Mouse (Mus musculus) limb, embryonic 11.5 days (tissue): Measurements from ENCODE around the gene Ubap2l. TPM values are rescaled to one million over a fixed set of nuclear protein-coding genes. Genes with fewer than 3 reads are reported as not detected.
A peak's percentile ranks its signal among the peaks of the same experiment; 100 is the strongest.

Experiments
- ATAC-seq: fragments of 200-750 bp; cut with Nextera tagmentation; 2 replicates; pipeline ENCODE4 v1.8.0; 2017; ENCODE audit warnings: low read depth; ENCODE audit not compliant: insufficient number of reproducible peaks, low FRiP score, low TSS enrichment
- DNase-seq: peaks from one replicate; pipeline ENCODE4 v3.0.0-alpha.2; 2015; ENCODE audit warnings: low spot score
- H3K27ac ChIP-seq: fragments of 300-500 bp; sonication (generic); replicated peaks from 2 replicates; pipeline ENCODE4 v1.5.1; 2014; ENCODE audit warnings: low read depth, mild to moderate bottlenecking, low read length
- H3K27me3 ChIP-seq: fragments of 300-500 bp; sonication (generic); 2 replicates; pipeline ENCODE4 v1.6.1; 2014; ENCODE audit warnings: mild to moderate bottlenecking, low read length, mixed read lengths; ENCODE audit not compliant: control insufficient read depth, insufficient read depth
- H3K36me3 ChIP-seq: fragments of 300-500 bp; sonication (generic); 2 replicates; pipeline ENCODE4 v1.6.1; 2014; ENCODE audit warnings: mild to moderate bottlenecking, low read length, moderate library complexity, mixed read lengths; ENCODE audit not compliant: control insufficient read depth, insufficient read depth
- H3K4me1 ChIP-seq: fragments of 300-500 bp; sonication (generic); 2 replicates; pipeline ENCODE4 v1.6.1; 2014; ENCODE audit warnings: low read length, mixed read lengths; ENCODE audit not compliant: control insufficient read depth, insufficient read depth
- H3K4me2 ChIP-seq: fragments of 300-500 bp; sonication (generic); 2 replicates; pipeline ENCODE4 v1.6.1; 2014; ENCODE audit warnings: low read depth, mild to moderate bottlenecking, moderate library complexity; ENCODE audit not compliant: severe bottlenecking
- H3K4me3 ChIP-seq: fragments of 300-500 bp; sonication (generic); 2 replicates; pipeline ENCODE4 v1.5.1; 2014; ENCODE audit warnings: low read depth, low read length
- H3K9ac ChIP-seq: fragments of 300-500 bp; sonication (generic); 2 replicates; pipeline ENCODE4 v1.6.1; 2014; ENCODE audit warnings: mild to moderate bottlenecking, low read length
- H3K9me3 ChIP-seq: fragments of 300-500 bp; sonication (generic); 2 replicates; pipeline ENCODE4 v1.6.1; 2016; ENCODE audit warnings: low read length; ENCODE audit not compliant: control insufficient read depth
- WGBS: fragments of 180-500 bp; shearing (Covaris S2); extraction: QIAGEN DNeasy Blood & Tissue Kit; methylation state at CpG from one replicate; pipeline ENCODE4 v1.1.7; 2014; 5-methylcytosine and 5-hydroxymethylcytosine counted together
- polyA plus RNA-seq: library from polyadenylated mRNA; unstranded; fragments of >200 nt; fragmentation: Nextera tagmentation; extraction: Ambion mirVana; gene quantifications from 2 replicates; pipeline ENCODE4 v1.2.1, GENCODE M21; 2014

Ubap2l gene
- polyA plus RNA-seq, 1 experiment from 2014 or later = 238 TPM

DNA sequence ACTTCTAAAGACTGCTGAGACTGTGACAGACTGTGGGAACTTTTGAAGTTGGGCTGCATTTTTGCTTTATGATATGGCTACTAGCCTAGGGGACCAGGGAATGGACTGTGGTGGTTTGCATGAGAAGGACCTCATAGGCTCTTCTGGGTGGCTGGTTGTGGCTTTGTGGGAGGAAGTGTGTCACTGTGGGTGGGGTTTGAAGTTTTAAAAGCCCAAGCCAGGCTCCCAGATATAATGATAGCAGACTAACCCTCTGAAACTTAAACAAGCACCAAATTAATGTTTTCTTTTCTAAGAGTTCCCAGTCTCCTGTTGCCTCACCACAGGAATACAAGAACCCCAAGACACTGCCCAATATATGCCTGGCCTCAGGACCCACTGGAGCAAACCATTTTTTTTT, 75.6 kb downstream of the Ubap2l start:
- Histone ChIP-seq H3K36me3 (no peaks in the 10 kb centered on the region), H3K4me3 (no peak overlapping the region), H3K4me2 (no peak overlapping the region), H3K9ac (no peak overlapping the region), H3K27me3 (no peaks in the 10 kb centered on the region), H3K4me1 (no peaks in the 10 kb centered on the region), H3K27ac (no peak overlapping the region), H3K9me3 (no peaks in the 10 kb centered on the region)
- no peak for ATAC-seq
- DNase-seq = no peak

DNA sequence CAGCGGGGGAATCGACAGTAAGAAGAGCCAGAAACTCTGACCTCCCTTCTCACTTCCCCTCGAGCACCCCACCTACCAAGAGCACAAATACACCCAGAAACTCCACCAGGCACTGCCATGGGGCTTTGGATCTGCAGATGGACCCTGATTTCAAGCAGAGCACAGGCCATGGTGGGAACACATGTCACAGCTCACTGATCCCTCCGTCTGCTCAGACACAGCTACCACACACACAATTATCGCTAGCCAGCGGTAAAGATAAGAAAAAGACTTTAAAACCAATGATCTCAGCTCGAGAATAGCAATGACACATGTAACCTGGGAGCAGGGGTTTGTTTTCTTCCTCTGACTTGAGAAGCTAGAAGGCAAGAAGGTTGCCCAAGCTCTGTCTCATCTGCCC, 83.9 kb downstream of the Ubap2l start:
- no peak overlapping the region for H3K9ac ChIP-seq
- no peaks in the 10 kb centered on the region for H3K27me3 ChIP-seq
- H3K36me3 ChIP-seq = no peaks in the 10 kb centered on the region
- H3K27ac ChIP-seq = no peak overlapping the region
- H3K4me1 ChIP-seq = peaks cover 6% of the 10 kb centered on the region
- DNase-seq (no peak), ATAC-seq (no peak)
- WGBS = 79% methylated on average over 7 of the region's 7 CpGs
- H3K4me3 ChIP-seq = no peak overlapping the region
- no peak overlapping the region for H3K4me2 ChIP-seq
- no peaks in the 10 kb centered on the region for H3K9me3 ChIP-seq

DNA sequence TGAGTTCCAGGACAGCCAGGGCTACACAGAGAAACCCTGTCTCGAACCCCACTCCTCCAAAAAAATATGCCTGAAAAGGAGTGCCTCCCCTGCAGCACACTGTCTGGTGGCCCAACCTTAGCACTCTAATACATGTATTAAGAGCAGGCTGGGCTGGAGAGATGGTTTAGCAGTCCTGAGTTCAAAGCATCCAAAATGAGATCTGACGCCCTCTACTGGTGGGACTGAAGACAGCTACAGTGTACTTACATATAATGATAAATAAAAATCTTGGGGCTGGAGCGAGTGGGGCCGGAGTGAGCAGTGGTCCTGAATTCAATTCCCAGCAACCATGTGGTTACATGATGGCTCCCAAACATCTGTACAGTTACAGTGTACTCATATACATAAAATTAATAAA, 85.5 kb downstream of the Ubap2l start:
- ATAC-seq (no peak), DNase-seq (no peak)
- Histone ChIP-seq H3K27ac (no peak overlapping the region), H3K27me3 (no peaks in the 10 kb centered on the region), H3K9ac (no peak overlapping the region), H3K36me3 (no peaks in the 10 kb centered on the region), H3K9me3 (no peaks in the 10 kb centered on the region), H3K4me1 (peaks cover 10% of the 10 kb centered on the region), H3K4me2 (no peak overlapping the region), H3K4me3 (no peak overlapping the region)
- WGBS = 69% methylated on average over 4 of the region's 4 CpGs

DNA sequence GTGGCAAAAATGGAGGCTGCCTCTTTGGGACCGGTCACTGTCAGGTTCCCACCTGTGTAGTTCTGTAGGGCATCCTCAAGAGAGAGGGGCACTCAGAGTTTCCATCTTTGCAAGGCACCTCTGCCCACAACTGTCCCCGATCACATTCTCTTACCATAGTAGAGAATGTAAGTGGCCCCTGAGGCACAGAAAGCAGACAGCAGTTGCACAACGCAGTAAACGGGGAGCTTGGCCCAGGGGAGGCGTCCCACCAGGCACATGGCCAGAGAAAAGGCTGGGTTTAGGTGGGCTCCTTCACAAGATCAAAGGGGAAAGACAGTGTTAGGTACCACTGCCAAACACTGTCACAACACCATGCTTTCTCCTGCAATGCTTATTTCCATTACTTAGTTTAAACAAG, 86.5 kb downstream of the Ubap2l start:
- no peak overlapping the region for H3K4me3 ChIP-seq
- 89% methylated on average over 5 of the region's 5 CpGs for WGBS
- H3K27ac ChIP-seq = no peak overlapping the region
- no peak overlapping the region for H3K9ac ChIP-seq
- H3K27me3 ChIP-seq = no peaks in the 10 kb centered on the region
- no peak for DNase-seq
- H3K4me2 ChIP-seq = no peak overlapping the region
- ATAC-seq = no peak
- H3K4me1 ChIP-seq = peaks cover 20% of the 10 kb centered on the region
- H3K36me3 ChIP-seq = no peaks in the 10 kb centered on the region
- H3K9me3 ChIP-seq = no peaks in the 10 kb centered on the region

DNA sequence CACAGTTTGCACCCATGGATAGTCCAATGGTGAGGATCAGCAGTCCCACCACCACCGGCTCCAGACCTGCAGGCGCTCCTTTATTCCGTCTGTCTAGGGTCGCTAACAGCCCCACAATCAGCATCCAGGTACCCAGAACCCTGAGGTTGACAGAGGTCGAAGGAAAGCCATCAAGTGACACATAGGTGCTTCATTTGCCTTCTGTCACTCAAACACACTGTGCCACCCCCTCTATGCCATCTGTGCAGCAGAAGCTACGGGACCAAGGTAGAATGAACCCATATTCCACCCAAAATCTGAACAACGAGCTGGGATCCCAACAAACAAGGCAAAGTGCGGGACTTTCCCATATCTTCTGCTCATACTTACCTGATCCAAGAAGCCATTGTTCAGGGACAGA, 86.9 kb downstream of the Ubap2l start:
- ATAC-seq (no peak), DNase-seq (no peak)
- no peak overlapping the region for H3K9ac ChIP-seq
- H3K27me3 ChIP-seq = no peaks in the 10 kb centered on the region
- WGBS = 94% methylated on average over 8 of the region's 8 CpGs
- H3K9me3 ChIP-seq = no peaks in the 10 kb centered on the region
- no peak overlapping the region for H3K27ac ChIP-seq
- no peaks in the 10 kb centered on the region for H3K36me3 ChIP-seq
- no peak overlapping the region for H3K4me2 ChIP-seq
- H3K4me1 ChIP-seq = peaks cover 23% of the 10 kb centered on the region
- H3K4me3 ChIP-seq = no peak overlapping the region

- H3K36me3 ChIP-seq = no peaks in the 10 kb centered on the region
- peak; percentile 76 for DNase-seq
- peak overlapping the region; percentile 97 for H3K4me2 ChIP-seq
- peak overlapping the region; percentile 85 for H3K9ac ChIP-seq
- no peaks in the 10 kb centered on the region for H3K9me3 ChIP-seq
- no peaks in the 10 kb centered on the region for H3K27me3 ChIP-seq
- no peak for ATAC-seq
- H3K4me1 ChIP-seq = peaks cover 30% of the 10 kb centered on the region
- peak overlapping the region; percentile 72; the same call in 1 of the 2 replicates for H3K27ac ChIP-seq
- peak overlapping the region; percentile 85 for H3K4me3 ChIP-seq
- 35% methylated on average over 22 of the region's 22 CpGs for WGBS
Measured at GRCm38 (mm10) chr3:89963926-89964739, 88.3 kb downstream of the Ubap2l start.

GRCm38 (mm10) chr3:89963221-89963763, 89.1 kb downstream of the Ubap2l start, which contains the start of gene Atp8b2:
Gene Atp8b2 (minus strand): TSS chr3:89963508.
- Histone ChIP-seq H3K4me3 (peak within 1 kb of the TSS; percentile 85), H3K27ac (peak within 1 kb of the TSS; percentile 72), H3K27me3 (no peaks in the 10 kb centered on the region), H3K4me1 (peaks cover 30% of the 10 kb centered on the region), H3K4me2 (peak within 1 kb of the TSS; percentile 97), H3K36me3 (peaks cover 4% of the 10 kb centered on the region; the same call in 1 of the 2 replicates), H3K9ac (peak within 1 kb of the TSS; percentile 85), H3K9me3 (no peaks in the 10 kb centered on the region)
- DNase-seq (peak; percentile 81), ATAC-seq (peak; percentile 50)
- under 1% methylated on average over 32 of the region's 35 CpGs for WGBS

DNA sequence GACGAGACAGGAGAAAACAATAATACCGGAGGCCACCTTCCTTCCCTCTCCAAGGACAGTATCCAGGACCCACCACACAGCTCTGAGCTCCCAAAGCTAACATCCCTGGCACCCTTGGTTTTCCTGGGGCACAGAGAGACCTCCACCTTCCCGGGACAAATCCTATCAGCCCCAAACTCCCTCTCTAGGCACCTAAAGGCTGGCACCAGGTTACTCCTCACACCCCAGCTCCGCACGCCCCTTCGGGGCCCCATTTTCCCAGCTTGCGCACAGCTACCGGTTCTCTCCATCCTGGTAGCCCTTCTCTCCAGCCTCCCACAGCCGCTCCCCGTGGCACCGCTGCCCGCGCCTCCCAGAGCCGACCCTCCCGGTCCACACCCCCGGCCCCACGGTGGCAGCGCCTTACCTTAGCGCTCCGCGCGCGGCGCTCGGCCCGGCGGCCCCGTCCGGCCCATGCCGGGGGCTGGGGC, 89.6 kb downstream of the Ubap2l start:
- peaks cover 30% of the 10 kb centered on the region for H3K4me1 ChIP-seq
- ATAC-seq = peak; percentile 37
- peak overlapping the region; percentile 72 for H3K27ac ChIP-seq
- no peaks in the 10 kb centered on the region for H3K27me3 ChIP-seq
- H3K9ac ChIP-seq = peak overlapping the region; percentile 85
- under 1% methylated on average over 30 of the region's 30 CpGs for WGBS
- peak overlapping the region; percentile 85 for H3K4me3 ChIP-seq
- H3K9me3 ChIP-seq = no peaks in the 10 kb centered on the region
- H3K36me3 ChIP-seq = peaks cover 5% of the 10 kb centered on the region; the same call in 1 of the 2 replicates
- peak overlapping the region; percentile 97 for H3K4me2 ChIP-seq
- DNase-seq = no peak
